In the genomic region with DNA sequence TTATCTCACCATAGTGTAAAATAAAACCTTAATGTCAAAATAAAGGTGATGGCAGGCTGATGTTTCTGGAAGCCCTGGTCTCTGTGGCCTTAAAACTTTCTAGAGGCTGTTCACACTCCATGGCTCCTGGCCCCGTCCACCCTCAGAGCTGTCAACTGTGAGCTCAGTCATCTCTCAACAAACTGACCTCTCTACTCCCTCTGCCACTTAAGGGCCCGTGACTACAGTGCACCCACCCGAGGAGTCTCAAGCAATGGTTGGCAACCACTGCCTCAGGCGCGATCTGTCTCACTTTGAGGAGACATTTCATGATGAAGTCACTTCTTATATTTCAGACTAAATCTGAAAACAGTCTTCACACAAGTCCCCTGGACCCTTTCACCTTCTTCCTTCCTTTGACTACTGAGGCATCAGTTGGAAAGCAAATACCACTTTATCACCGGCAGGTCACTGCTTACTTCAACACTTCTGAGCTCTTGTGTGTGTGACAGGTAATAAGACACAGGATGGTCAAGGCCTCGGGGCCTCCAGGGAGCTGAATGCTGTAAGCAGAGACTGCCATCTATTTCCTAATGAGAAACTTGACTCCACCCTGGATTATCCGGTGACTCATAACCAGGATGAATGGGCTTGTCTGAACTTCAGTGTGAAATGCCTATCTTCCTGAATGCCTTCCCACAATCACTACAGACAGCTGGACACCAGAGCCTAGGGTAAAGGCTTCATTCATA, we compare ENCODE assay signal across 23 mouse cellular contexts. TPM values are rescaled to one million over a fixed set of nuclear protein-coding genes. Genes with fewer than 3 reads are reported as not detected.
DNase-seq lines count a peak whose midpoint lies in the region; ATAC-seq and TF ChIP-seq lines count a peak whose summit lies in the region.
"Had no signal": no experiment of that assay in that cellular context is flagged by ENCODE, and none has a peak within 500 bp of the region (broad histone marks: within the 10 kb centered on the region; RNA-seq: fewer than 3 reads in every experiment).

No protein-coding gene starts in this region.

- peak; percentile 89 for DNase-seq in 3T3-L1 (ENCODE audit: low read depth, low spot score)
- peak; percentile 62 for DNase-seq in Muller cell, postnatal 12 days (ENCODE audit: inconsistent ontology term)
- no peak for DNase-seq in midbrain, embryonic 11.5 days (ENCODE audit: low spot score, missing footprints)
- DNase-seq in frontal cortex, postnatal 25 days (ENCODE audit: low spot score in 2 of 2): no peak
- DNase-seq: adrenal gland, postnatal 10 days; cerebellum, adult 9-10 months; kidney, adult 9 months; left cerebral cortex, postnatal 4 days; lung, postnatal 4 days; retina, postnatal 1 day; right cerebral cortex, postnatal 25 days; spleen, adult 18-20 months had no signal

- H3K4me3 ChIP-seq in hindbrain, embryonic 15.5 days: no peak overlapping the region
- no peak overlapping the region for H3K4me3 ChIP-seq in hindbrain, embryonic 16.5 days (ENCODE audit: low read length)
- H3K4me3 ChIP-seq in myocyte: no peak overlapping the region
- H3K4me3 ChIP-seq in midbrain, embryonic 11.5 days (ENCODE audit: low read depth, low read length): no peak overlapping the region
- H3K4me3 ChIP-seq: hindbrain, embryonic 10.5 days; limb, embryonic 15.5 days; liver, embryonic 15.5 days; midbrain, embryonic 15.5 days; neural tube, embryonic 13.5 days had no signal

- no peaks in the 10 kb centered on the region for H3K27me3 ChIP-seq in hindbrain, embryonic 15.5 days
- no peaks in the 10 kb centered on the region for H3K27me3 ChIP-seq in hindbrain, embryonic 16.5 days (replicated peaks; ENCODE audit: control insufficient read depth, insufficient read depth, low read length)
- no peaks in the 10 kb centered on the region for H3K27me3 ChIP-seq in myocyte (ENCODE audit: control insufficient read depth, insufficient read depth, insufficient read length)
- H3K27me3 ChIP-seq in midbrain, embryonic 11.5 days (ENCODE audit: control insufficient read depth, insufficient read depth, low read length): no peaks in the 10 kb centered on the region
- H3K27me3 ChIP-seq: limb, embryonic 15.5 days; liver, embryonic 15.5 days; midbrain, embryonic 15.5 days; neural tube, embryonic 13.5 days had no signal

- no peak overlapping the region for H3K27ac ChIP-seq in hindbrain, embryonic 15.5 days (replicated peaks)
- no peak overlapping the region for H3K27ac ChIP-seq in hindbrain, embryonic 16.5 days (ENCODE audit: low read depth, low read length)
- no peak overlapping the region for H3K27ac ChIP-seq in midbrain, embryonic 11.5 days (ENCODE audit: low read depth, low read length)
- H3K27ac ChIP-seq: hindbrain, embryonic 10.5 days; limb, embryonic 15.5 days; liver, embryonic 15.5 days; midbrain, embryonic 15.5 days; neural tube, embryonic 13.5 days had no signal

- WGBS in hindbrain, embryonic 15.5 days: 94% methylated on average over 8 of the region's 8 CpGs
- WGBS in hindbrain, embryonic 16.5 days: 91% methylated on average over 8 of the region's 8 CpGs
- WGBS in midbrain, embryonic 11.5 days: 93% methylated on average over 8 of the region's 8 CpGs

- H3ac ChIP-seq in myocyte (ENCODE audit: control insufficient read depth, insufficient read length): no peak overlapping the region

- H3K36me3 ChIP-seq in hindbrain, embryonic 15.5 days: peaks cover 58% of the 10 kb centered on the region
- H3K36me3 ChIP-seq in hindbrain, embryonic 16.5 days (ENCODE audit: control insufficient read depth, insufficient read depth, low read length): peaks cover 15% of the 10 kb centered on the region
- H3K36me3 ChIP-seq in myocyte (ENCODE audit: control insufficient read depth, insufficient read depth): peaks cover 18% of the 10 kb centered on the region
- H3K36me3 ChIP-seq in midbrain, embryonic 11.5 days (ENCODE audit: control insufficient read depth, insufficient read depth, low read length): no peaks in the 10 kb centered on the region; the same call in 1 of the 2 replicates

- no peaks in the 10 kb centered on the region for H3K79me2 ChIP-seq in myocyte (ENCODE audit: control insufficient read depth, insufficient read depth)

- H3K4me2 ChIP-seq in hindbrain, embryonic 15.5 days: no peak overlapping the region
- no peak overlapping the region for H3K4me2 ChIP-seq in hindbrain, embryonic 16.5 days (ENCODE audit: low read length)
- peak overlapping the region; percentile 36 for H3K4me2 ChIP-seq in myocyte (ENCODE audit: low read depth)
- no peak overlapping the region for H3K4me2 ChIP-seq in midbrain, embryonic 11.5 days
- H3K4me2 ChIP-seq: heart, embryonic 11.5 days; limb, embryonic 15.5 days; liver, embryonic 15.5 days; midbrain, embryonic 15.5 days; neural tube, embryonic 13.5 days had no signal

- H3K9me3 ChIP-seq in hindbrain, embryonic 15.5 days: no peaks in the 10 kb centered on the region
- H3K9me3 ChIP-seq in hindbrain, embryonic 16.5 days (ENCODE audit: control insufficient read depth, low read length): no peaks in the 10 kb centered on the region
- no peaks in the 10 kb centered on the region for H3K9me3 ChIP-seq in midbrain, embryonic 11.5 days (ENCODE audit: control insufficient read depth, low read length)
- H3K9me3 ChIP-seq: hindbrain, embryonic 10.5 days; limb, embryonic 15.5 days; liver, embryonic 15.5 days; midbrain, embryonic 15.5 days; neural tube, embryonic 13.5 days had no signal

- 0 out of 2 replicates have a peak, but pooled peaks have one; percentile 34 for ATAC-seq in hindbrain, embryonic 15.5 days (ENCODE audit: low FRiP score, low read depth)
- ATAC-seq in hindbrain, embryonic 16.5 days: no peak
- ATAC-seq in midbrain, embryonic 11.5 days (ENCODE audit: low FRiP score): no peak
- ATAC-seq: midbrain, embryonic 15.5 days had no signal

- H3K4me1 ChIP-seq in hindbrain, embryonic 15.5 days (replicated peaks): no peaks in the 10 kb centered on the region
- H3K4me1 ChIP-seq in hindbrain, embryonic 16.5 days (ENCODE audit: control insufficient read depth, insufficient read depth, low read depth, low read length): no peaks in the 10 kb centered on the region
- H3K4me1 ChIP-seq in midbrain, embryonic 11.5 days (ENCODE audit: control insufficient read depth, insufficient read depth, low read length): no peaks in the 10 kb centered on the region
- H3K4me1 ChIP-seq: hindbrain, embryonic 10.5 days; limb, embryonic 15.5 days; liver, embryonic 15.5 days; midbrain, embryonic 15.5 days; neural tube, embryonic 13.5 days had no signal

- TF ChIP-seq POLR2A in myocyte (IDR thresholded peaks at IDR 0.05; ENCODE audit: insufficient read length, low read depth): no peak

- no peak overlapping the region for H3K9ac ChIP-seq in hindbrain, embryonic 15.5 days
- no peak overlapping the region for H3K9ac ChIP-seq in hindbrain, embryonic 16.5 days (ENCODE audit: low read depth, low read length)
- H3K9ac ChIP-seq in midbrain, embryonic 11.5 days (ENCODE audit: low read length): no peak overlapping the region
- H3K9ac ChIP-seq: limb, embryonic 15.5 days; liver, embryonic 15.5 days; midbrain, embryonic 15.5 days; neural tube, embryonic 13.5 days had no signal

TF ChIP-seq in myocyte, 11 proteins besides CTCF, POLR2A, EP300 and RAD21:
- no peak for TF ChIP-seq MYOG (IDR thresholded peaks at IDR 0.05; ENCODE audit: control insufficient read depth in 1 of 3, insufficient read depth in 1 of 3, insufficient read length in 2 of 3, low read depth in 2 of 3)
- no peak for TF ChIP-seq SRF (IDR thresholded peaks at IDR 0.05; ENCODE audit: control insufficient read depth, insufficient read length, low read depth)
- TF ChIP-seq MYOD1 (IDR thresholded peaks at IDR 0.05; ENCODE audit: control insufficient read depth in 1 of 3, insufficient read length in 2 of 3, low read depth in 2 of 3): peak in 2 of 3 experiments; percentile 36 to 49
- TF ChIP-seq E2F4 (IDR thresholded peaks at IDR 0.05; ENCODE audit: insufficient read depth): no peak

RNA-seq across cellular contexts. Expression of a gene that starts 20.5 kb away (rescaled TPM):
- polyA plus RNA-seq in hindbrain, embryonic 15.5 days (2015; fragmentation: Nextera tagmentation; extraction: Ambion mirVana): 17.8 and 18.4 TPM in 2 replicates
- polyA plus RNA-seq in hindbrain, embryonic 16.5 days (2015; fragmentation: Nextera tagmentation; extraction: Ambion mirVana): 18.3 and 20.1 TPM in 2 replicates
- 4.1 TPM for polyA plus RNA-seq in myocyte (2012; fragmentation: generic; extraction: Trizol)
- polyA plus RNA-seq in midbrain, embryonic 11.5 days (2014; fragmentation: Nextera tagmentation; extraction: Ambion mirVana): 24.6 and 25.3 TPM in 2 replicates

RNA-seq across cellular contexts. Expression of a gene that starts 21.0 kb away (rescaled TPM):
- polyA plus RNA-seq in hindbrain, embryonic 15.5 days (2015; fragmentation: Nextera tagmentation; extraction: Ambion mirVana): 22.2 and 23.9 TPM in 2 replicates
- 19.5 and 23.1 TPM in 2 replicates for polyA plus RNA-seq in hindbrain, embryonic 16.5 days (2015; fragmentation: Nextera tagmentation; extraction: Ambion mirVana)
- polyA plus RNA-seq in myocyte (2012; fragmentation: generic; extraction: Trizol): 8.8 TPM
- polyA plus RNA-seq in midbrain, embryonic 11.5 days (2014; fragmentation: Nextera tagmentation; extraction: Ambion mirVana): 41.3 and 47.8 TPM in 2 replicates

RNA-seq across cellular contexts. Expression of a gene that starts 21.1 kb away (rescaled TPM):
- polyA plus RNA-seq in hindbrain, embryonic 15.5 days (2015; fragmentation: Nextera tagmentation; extraction: Ambion mirVana): 71.4 and 77.5 TPM in 2 replicates
- polyA plus RNA-seq in hindbrain, embryonic 16.5 days (2015; fragmentation: Nextera tagmentation; extraction: Ambion mirVana): 68.6 and 75.9 TPM in 2 replicates
- polyA plus RNA-seq in myocyte (2012; fragmentation: generic; extraction: Trizol): 22.7 TPM
- 114 and 130 TPM in 2 replicates for polyA plus RNA-seq in midbrain, embryonic 11.5 days (2014; fragmentation: Nextera tagmentation; extraction: Ambion mirVana)

RNA-seq across cellular contexts. Expression of a gene that starts 43.1 kb away (rescaled TPM):
- polyA plus RNA-seq in hindbrain, embryonic 15.5 days (2015; fragmentation: Nextera tagmentation; extraction: Ambion mirVana): 0.40 and 0.50 TPM in 2 replicates
- 0.41 and 0.57 TPM in 2 replicates for polyA plus RNA-seq in hindbrain, embryonic 16.5 days (2015; fragmentation: Nextera tagmentation; extraction: Ambion mirVana)
- 0.20 TPM for polyA plus RNA-seq in myocyte (2012; fragmentation: generic; extraction: Trizol)
- 0.54 and 0.57 TPM in 2 replicates for polyA plus RNA-seq in midbrain, embryonic 11.5 days (2014; fragmentation: Nextera tagmentation; extraction: Ambion mirVana)
- polyA plus RNA-seq: heart, embryonic 11.5 days; heart, postnatal 0 days; liver, embryonic 15.5 days; neural tube, embryonic 13.5 days; urinary bladder, adult 2 months had no signal

RNA-seq across cellular contexts. Expression of a gene that starts 47.3 kb away (rescaled TPM):
- 3.0 and 4.7 TPM in 2 replicates for polyA plus RNA-seq in hindbrain, embryonic 15.5 days (2015; fragmentation: Nextera tagmentation; extraction: Ambion mirVana)
- polyA plus RNA-seq in hindbrain, embryonic 16.5 days (2015; fragmentation: Nextera tagmentation; extraction: Ambion mirVana): 2.4 and 4.9 TPM in 2 replicates
- 0.19 TPM for polyA plus RNA-seq in myocyte (2012; fragmentation: generic; extraction: Trizol)
- polyA plus RNA-seq in midbrain, embryonic 11.5 days (2014; fragmentation: Nextera tagmentation; extraction: Ambion mirVana): 2.1 and 2.4 TPM in 2 replicates

Comparison
In these comparisons a context has a peak if more than half of its experiments do, and no peak if none do; other contexts are left out.
1. DNase-seq: peak in 3T3-L1 (single experiment) and Muller cell, postnatal 12 days (single experiment); none in midbrain, embryonic 11.5 days (single experiment) and frontal cortex, postnatal 25 days (0 of 2).